Comparison of ENCODE assay signal across 8 mouse cellular contexts in genomic region chr16:14162988-14163416, GRCm38 (mm10). TPM values are rescaled to one million over a fixed set of nuclear protein-coding genes. Genes with fewer than 3 reads are reported as not detected.
DNase-seq lines count a peak whose midpoint lies in the region.

Gene Nde1 (plus strand): TSS chr16:14163275.
Gene Marf1 (minus strand): TSS chr16:14163351.

- peaks cover 56% of the 10 kb centered on the region for H3K4me1 ChIP-seq in megakaryocyte, embryonic 14.5 days

- H3K9me3 ChIP-seq in megakaryocyte, embryonic 14.5 days, result no peaks in the 10 kb centered on the region

- peak; percentile 84 to 89 for DNase-seq in adrenal gland, adult 18-20 months (ENCODE audit: low spot score in 2 of 2)
- DNase-seq in embryo, embryonic 10.5 days (ENCODE audit: low spot score), result peak; percentile 97
- DNase-seq in gastrocnemius, postnatal 14 days, result peak; percentile 95
- DNase-seq in induced T-regulatory cell, adult 2 months (ENCODE audit: low read depth), result peak; percentile 95
- DNase-seq in left cerebral cortex, adult 8-10 months (ENCODE audit: low spot score in 2 of 2), result peak; percentile 43 to 69
- DNase-seq in right cerebral cortex, postnatal 10 days (ENCODE audit: low spot score in 2 of 2), result peak; percentile 89 to 91
- peak; percentile 94 for DNase-seq in urinary bladder, postnatal 14 days (ENCODE audit: low spot score)

- no peaks in the 10 kb centered on the region for H3K27me3 ChIP-seq in megakaryocyte, embryonic 14.5 days (replicated peaks)

- H3K36me3 ChIP-seq in megakaryocyte, embryonic 14.5 days (replicated peaks; ENCODE audit: low read length), result peaks cover 14% of the 10 kb centered on the region

- intact Hi-C loops in gastrocnemius, postnatal 14 days (cut with DNase I; ENCODE audit: low total_unique reads), result no loop called here

- H3K4me3 ChIP-seq in megakaryocyte, embryonic 14.5 days (replicated peaks), result peak within 1 kb of the TSS; percentile 97

RNA-seq across cellular contexts. Expression of gene Nde1, which starts in this region (rescaled TPM):
- 10 to 100 TPM; 37.1 to 39.2 TPM for total RNA-seq in adrenal gland, adult 18-20 months (2021)
- total RNA-seq in gastrocnemius, postnatal 14 days (2021), result 10 to 100 TPM; 21.0 to 24.6 TPM
- total RNA-seq in left cerebral cortex, adult 8-10 months (2022), result 10 to 100 TPM; 14.8 to 22.3 (median 17.7) TPM
- 10.7 and 23.7 TPM in 2 replicates for polyA plus RNA-seq in megakaryocyte, embryonic 14.5 days (2012; ENCODE audit: insufficient read depth, low replicate concordance)

RNA-seq across cellular contexts. Expression of gene Marf1, which starts in this region (rescaled TPM):
- 100 to 1,000 TPM; 124 to 141 TPM for total RNA-seq in adrenal gland, adult 18-20 months (2021)
- total RNA-seq in gastrocnemius, postnatal 14 days (2021), result 10 to 100 TPM; 14.4 to 16.1 TPM
- total RNA-seq in left cerebral cortex, adult 8-10 months (2022), result 100 to 1,000 TPM; 135 to 173 (median 155) TPM
- 0.70 and 1.1 TPM in 2 replicates for polyA plus RNA-seq in megakaryocyte, embryonic 14.5 days (2012; ENCODE audit: insufficient read depth, low replicate concordance)

Comparison
In these comparisons a context has a peak if more than half of its experiments do, and no peak if none do; other contexts are left out.
1. Peak in every context shown above with its lines: DNase-seq and H3K4me3 ChIP-seq.
2. RNA of gene Marf1 (total RNA-seq): 135 to 173 TPM in left cerebral cortex, adult 8-10 months and 124 to 141 TPM in adrenal gland, adult 18-20 months; 14.4 to 16.1 TPM in gastrocnemius, postnatal 14 days; every median in the first group is over 4 times any median in the second.